Mouse (Mus musculus) spleen, adult 18-20 months (tissue): ENCODE measurements around the gene Serpina6.
"Not testable (repeated sequence)": the region's sequence is repeated elsewhere in the genome, so short reads cannot be mapped to it uniquely, and the experiment has no call there.

Experiments
- DNase-seq, 2 experiments: peaks; one replicate each; pipeline ENCODE4 v3.0.0; 2022; ENCODE audit warnings: mixed read lengths in 2 of 2

The Serpina6 gene

DNA sequence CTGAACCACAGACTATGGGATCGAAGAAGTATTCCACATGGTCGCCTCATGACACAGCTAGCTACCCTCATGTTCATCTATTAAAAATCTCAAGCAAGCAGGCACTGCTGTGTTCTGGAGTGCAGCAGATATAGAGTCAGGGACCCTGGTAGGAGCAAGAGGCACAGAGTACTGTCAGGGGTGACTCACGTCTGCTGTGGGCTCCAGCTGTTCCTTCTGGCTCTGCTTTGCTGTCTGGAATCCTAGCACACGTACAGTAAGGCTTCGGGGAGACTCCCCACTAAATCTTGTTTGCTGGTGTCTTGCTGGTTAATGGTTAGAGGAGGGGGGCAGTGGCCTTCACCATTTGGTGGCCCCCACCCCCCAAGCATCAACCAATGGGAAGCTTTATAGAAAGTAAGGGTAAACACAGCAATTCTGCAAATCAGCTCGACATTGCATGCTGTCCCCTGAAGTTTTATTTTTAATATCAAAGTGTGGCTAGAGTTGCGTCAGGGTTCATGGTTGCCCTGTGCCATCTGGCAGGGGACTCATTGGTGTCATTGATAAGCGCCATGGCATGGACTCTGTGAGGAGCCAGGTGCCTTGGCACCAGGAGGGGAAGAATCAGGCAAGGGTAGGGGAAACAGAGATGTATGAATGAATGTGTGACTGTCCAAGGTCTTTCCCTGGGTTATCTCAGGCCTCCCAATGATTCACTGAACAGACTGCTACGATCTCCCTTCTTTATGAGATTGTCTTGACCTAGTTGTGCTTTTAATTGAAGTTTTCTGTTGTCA, at the start of gene Serpina6:
Gene Serpina6, minus strand, starts transcription at position 365 of the 779 bp plus-strand sequence.
- no peak for DNase-seq

DNA sequence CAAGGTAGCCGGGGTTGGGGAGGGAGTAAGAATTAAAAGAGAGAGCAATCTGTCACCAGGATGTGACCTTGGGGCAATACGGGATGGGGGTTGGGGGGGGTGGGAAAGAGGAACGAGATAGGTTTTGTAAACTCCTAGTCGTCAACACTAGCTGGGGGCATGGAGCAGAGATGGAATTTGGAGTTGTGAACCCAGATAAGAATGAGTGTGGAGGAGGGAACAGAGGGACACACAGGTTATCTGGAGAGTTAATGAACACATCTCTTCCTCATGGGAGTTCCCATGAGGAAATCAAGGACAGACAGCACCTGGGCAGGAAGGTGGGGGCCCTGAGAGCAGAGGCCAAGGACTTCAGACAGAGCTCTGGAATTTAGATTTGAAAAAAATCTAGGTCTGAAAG, 49.1 kb upstream of the Serpina6 start:
- no peak for DNase-seq

DNA sequence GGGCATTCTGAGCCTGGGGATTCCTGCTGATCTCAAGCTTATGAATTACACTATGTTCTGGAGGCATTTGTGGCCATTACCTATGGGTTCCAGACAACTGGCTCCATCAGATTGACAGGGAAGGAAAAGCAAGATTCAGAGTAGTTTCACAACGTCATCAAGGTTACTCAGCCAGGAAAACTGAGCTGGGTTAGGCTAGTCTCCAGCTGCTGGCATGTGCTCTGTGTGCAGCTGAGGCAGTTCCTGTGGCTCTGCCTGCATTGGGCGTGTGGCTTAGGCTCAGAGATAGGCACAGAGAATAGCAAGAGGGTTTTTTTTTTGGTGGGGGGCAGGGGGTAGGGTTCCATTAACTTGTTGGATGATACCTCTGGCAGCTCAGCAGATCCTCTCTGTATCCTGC, 48.5 kb upstream of the Serpina6 start:
- no peak for DNase-seq

DNA sequence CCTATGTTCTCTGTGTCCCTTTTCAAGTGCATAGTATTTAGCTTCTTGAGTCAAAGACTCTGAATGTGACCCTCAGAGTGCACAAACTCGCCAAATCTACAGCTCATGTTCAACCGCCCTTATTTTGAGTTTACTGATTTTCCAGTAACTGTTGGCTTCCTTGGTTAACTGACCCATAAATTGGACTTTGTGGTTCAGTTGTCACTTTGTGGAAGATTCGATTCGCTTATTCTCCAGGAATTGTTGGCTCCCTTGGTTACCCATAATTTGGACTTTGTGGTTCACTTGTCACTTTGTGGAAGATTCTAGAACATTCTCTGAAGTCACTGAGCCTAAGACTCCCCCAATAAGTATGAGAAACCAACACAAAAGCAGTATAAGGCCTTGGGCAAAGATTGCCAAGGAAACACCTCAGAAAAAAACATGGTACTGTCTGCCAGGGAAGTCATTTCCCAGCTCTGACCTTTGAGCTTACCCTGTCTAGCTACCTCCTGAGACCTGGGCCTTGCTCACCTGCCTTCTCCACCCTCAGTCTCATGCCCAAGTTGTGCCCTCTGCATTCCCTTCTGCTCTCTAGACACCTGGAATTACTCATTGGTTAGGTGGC, 43.2 kb upstream of the Serpina6 start:
- no peak for DNase-seq

DNA sequence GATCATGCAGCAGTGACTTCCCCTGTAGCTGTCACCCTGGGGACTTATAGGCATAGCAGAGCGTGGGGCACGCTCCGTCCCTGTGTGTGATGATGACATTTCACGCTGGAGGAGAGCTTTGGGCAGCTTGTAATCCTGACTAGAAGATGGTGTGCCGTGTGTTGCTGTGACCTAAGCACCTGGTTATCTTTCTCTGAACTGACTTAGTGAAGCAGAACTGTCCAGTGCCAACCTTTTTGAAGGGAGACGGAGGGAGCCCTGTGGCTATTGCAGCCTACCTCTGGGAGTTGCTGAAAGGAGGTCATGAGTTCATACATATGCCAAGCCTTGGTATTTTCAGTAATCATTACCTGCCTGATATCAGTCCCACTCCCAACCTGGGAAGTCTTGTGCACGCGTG, 38.4 kb upstream of the Serpina6 start, which contains the start of gene Serpina1f:
Gene Serpina1f, minus strand, starts transcription at position 101 of the 400 bp plus-strand sequence.
- no peak for DNase-seq

DNA sequence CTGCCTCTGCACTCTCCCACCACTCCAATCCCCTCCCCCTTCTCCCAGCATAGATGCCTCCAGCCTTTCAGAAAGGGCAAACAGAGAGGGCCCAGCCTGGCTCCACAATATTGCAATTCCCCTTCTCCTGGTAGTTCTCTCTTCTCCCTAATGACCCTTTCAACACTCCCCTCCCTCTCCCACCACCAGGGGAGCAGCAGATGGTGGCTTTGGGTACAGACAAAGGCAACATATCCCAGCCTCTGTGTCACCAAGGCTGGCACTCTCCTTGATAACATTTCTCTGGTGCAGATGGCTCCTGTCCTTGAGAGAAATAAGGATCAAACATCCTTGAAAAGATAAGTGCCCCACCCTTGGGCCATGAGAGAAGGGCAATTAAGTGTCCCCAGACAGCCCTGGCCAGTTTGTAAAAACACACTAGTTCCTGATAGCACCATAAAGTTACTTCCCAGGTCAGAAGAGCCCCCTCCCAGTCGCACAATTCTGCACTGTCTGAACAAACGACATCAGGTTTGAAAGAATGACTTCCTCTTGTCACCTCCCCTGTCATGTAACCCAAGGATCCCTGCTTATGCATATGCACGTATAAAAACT, 31.3 kb upstream of the Serpina6 start:
- no peak for DNase-seq

DNA sequence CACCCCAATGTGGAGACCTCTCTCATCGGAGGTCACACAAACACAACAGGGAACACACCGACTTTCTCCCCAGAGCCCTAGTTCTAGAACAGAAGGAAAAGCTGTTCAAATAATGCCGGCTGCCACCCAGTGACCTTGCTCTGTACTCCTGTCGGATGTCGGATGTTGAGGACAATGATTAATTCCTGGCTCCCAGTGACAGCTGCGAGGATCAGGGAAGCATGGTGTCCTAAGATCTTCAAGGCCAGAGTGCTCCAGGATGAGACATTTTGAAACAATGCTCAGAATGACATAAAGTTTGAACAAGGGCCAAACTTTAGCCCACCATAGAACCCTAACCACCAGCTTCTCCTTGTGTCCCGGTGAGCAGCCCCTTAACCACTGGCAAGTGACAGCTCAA, 30.0 kb upstream of the Serpina6 start:
- DNase-seq = no peak

DNA sequence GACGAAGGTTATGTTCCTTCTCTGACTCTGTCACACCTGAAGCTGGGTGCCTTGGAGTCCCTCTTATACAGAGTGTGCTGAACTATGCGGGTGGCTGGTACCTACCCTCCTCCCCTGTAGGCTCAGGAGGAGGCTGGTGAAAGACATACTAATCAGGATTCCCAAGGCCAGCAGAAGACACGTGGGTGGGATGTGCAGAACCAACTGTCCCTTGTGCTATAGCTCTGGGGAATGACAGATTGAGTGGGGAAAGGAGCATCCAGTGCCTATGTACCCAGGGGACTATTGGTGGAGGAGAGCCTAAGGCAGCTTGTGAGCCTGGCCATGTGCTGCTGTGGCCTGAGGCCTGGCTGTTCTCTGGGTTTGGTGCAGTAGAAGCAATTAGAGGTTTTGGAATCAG, 29.0 kb upstream of the Serpina6 start:
- no peak for DNase-seq

DNA sequence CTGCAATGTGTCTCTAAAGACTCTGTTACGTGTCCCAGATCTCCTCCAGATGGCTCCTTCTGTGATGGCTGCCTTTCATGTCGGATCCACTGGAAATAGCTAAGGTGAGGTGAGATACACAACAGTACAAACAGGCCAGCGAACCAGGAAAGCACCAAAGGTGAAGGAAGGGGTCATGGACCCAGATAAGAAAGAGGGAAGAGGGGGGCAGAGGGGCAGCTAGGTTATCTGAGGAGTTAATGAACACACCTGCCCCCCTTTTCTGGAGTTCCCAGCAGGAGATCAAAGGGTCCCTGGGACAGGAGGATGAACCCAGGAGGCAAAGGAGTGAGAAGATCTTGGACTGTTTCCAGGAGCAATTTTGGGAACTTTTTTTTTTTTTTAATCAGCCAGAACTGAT, 28.4 kb upstream of the Serpina6 start:
- no peak for DNase-seq

DNA sequence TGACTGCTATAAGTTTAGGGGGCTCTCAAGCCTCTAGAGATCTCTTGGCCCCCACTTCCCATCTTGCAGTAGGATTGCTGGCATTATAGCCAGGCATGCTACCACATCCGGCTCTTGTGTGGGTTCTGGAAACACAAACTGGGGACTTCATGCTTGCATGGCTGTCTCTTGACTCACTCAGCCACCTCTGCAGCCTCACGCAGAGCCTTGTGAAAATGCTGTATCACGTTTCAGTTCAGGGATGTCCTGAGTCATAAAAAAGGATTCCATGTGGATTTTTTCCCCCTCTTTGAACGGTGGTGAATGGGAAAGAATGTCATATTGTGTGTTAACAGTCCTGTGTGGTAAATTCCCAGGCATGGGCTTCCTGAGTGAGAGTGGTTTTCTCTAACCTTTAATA, 26.8 kb upstream of the Serpina6 start:
- DNase-seq = no peak

DNA sequence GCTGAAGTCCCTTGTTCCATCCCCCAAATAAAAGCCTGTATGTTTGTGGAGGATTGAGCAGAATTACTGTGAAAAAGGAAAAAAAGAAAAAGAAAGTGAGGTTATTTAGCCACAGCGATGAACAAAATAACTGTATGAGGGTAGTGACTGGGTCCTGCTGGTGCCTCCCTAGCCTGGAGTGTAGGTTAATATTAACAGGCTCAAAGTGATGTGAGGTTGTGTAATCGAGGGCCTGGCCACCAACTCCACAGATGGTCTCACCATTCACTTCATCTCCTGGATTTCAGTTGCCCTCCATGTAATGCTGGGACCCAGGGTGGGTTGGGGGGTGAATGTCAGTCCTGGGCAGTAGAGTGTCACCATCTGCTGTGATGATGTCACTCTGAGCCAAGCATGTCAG, 24.7 kb upstream of the Serpina6 start:
- DNase-seq = no peak

DNA sequence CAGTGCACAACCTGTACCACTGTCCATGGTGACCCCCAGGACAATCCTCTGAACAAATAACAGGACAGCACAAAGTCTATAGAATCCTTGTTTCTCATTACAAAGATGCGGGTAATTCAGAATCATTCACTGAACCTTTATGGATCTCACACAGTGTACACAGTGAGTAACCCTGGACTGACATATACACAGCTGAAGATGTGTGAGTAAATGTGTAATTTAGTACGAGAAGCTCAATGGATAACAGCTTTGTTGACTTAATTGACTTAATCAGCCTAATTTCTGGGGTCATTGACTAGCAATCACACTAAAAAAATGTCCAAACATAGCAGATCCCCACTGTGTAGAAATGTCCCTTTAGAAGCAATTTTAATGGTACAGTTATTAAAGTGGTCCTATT, 24.2 kb upstream of the Serpina6 start:
- DNase-seq = no peak

DNA sequence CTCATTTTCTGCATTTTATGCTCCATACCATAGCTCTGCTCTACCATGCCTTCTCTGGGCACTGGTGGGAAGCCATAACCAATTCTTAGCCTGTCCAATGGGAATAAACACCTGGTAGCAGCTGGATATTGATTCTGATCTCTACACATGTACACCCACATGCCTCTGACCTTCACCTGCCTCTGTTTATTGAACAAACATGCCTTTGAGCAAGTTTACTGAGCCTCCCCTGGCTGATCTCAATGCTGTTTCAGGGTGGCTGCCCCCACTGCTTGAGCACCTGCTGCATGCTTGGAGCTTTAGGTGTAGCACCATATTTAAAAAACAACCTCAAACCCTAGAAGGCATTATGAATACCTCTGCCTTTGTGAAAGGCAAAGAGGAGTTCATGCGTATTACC, 22.8 kb upstream of the Serpina6 start:
- not testable (repeated sequence) for DNase-seq

DNA sequence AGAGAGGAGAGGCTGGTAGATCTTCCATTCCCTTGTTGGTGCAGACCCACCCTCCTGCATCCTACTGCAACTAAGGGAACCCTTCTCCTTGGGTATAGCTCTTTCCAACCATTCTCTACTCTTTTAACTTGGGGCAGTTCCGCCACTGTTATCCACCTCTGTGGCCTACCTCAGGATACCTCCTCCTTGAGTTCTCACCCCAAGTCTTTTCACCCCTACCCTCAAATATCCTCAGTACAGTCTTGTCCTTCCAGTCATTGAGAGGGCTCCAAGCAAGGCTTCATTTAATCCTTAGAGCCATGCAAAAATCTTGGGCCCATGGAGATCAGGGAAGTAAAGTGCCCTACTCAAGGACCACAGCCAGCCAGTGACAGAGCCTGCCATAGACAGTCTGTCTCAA, 19.0 kb upstream of the Serpina6 start, which contains the start of gene Serpina16:
Gene Serpina16, minus strand, starts transcription at position 101 of the 400 bp plus-strand sequence.
- no peak for DNase-seq

DNA sequence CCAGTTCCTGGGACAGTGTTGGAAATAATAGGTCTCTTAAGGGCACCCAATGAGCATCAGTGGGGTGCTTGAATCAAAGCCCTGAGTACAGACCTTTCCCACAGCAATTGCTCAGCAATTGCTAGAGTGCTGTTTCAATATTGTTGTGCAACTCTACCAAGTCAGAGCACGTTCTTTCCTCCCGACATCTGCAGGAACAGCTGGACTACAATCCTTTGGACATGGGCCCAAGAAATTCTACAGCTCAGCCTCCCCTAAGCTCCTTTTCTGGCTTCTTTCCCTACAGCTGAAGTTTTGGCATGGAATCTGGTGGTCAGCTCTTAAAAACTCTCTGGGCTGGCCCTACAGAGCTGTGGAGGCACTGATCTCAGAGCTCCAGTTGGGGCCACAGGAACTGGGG, 16.2 kb upstream of the Serpina6 start:
- DNase-seq = no peak

DNA sequence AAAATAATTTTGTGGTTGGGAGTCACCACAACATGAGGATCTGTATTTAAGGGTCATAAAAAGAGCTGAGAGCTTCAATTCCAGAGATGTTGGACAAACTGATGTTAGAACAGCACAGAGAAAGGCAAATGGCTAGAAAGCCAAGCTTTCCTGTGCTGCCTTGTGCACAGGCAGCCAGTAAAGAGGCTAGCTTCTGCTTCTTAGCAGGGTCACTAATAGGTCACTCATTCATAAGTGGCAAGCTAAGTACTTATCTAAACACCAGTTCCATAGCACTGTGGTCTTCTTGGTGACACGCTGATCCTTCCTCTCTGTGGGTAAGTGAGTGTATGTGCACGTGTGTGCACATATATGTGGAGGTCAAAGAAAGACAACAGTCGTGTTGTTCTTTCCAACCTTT, 14.5 kb upstream of the Serpina6 start:
- DNase-seq = no peak

DNA sequence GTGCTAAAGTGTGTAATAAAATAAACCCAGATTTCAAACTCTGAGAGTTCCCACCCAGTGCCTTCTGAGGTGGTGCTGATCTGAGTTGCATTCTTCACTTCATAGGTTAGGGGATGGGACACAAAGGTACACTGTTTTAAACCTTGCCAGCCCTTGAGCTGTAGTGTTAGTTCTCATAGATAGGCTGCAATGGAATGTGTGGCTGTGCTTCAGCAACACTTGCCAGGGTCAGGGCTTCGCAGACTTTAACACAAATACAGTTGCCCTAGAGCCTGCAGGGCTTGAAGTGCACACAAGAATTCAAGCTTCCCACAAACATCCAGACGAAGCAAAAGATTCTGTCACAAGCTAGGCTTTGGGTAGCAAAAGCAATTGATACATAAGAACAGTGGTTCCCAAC, 14.0 kb upstream of the Serpina6 start:
- no peak for DNase-seq

DNA sequence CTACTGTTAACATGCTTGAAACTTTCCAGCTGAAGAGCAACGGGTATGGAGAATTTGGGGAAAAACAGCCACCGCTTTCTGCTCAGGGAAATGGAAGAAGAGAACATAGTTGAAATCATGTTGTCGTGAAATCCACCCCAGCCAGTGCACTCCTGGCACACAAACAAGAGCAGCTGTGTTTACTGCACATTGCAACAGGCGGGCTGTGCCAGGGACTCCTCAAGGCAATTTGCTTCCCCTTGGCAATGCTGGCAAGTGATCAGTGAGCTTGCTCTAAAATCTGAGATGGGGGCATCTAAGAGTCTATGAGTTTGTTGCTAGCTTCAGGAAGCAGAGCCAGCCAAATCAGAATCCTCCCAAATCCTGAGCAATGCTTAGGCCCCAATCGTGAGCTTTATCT, 13.3 kb upstream of the Serpina6 start:
- DNase-seq = no peak

DNA sequence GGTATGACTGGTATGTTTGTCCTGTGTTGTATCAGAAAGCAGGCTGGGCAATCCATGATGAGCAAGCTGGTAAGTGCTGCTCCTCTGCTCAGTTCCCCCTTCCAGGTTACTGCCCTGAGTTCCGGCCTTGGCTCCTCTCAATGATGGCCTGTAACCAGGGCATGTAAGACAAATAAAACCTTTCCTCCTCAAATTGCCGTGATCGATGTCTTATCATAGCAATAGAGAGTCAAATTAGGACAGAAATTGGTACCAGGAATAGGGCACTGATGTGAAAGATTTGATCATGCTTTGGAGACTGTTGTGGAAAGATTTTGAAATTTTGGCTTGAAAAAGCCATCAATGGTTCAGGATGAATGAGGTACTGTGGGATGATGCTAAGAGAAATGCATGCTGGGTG, 8.3 kb upstream of the Serpina6 start:
- DNase-seq = no peak

DNA sequence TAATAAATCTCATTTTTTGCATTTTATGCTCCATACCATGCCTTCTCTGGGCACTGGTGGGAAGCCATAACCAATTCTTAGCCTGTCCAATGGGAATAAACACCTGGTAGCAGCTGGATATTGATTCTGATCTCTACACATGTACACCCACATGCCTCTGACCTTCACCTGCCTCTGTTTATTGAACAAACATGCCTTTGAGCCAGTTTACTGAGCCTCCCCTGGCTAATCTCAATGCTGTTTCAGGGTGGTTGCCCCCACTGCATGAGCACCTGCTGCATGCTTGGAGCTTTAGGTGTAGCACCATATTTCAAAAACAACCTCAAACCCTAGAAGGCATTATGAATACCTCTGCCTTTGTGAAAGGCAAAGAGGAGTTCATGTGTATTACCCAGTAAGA, 5.0 kb upstream of the Serpina6 start:
- not testable (repeated sequence) for DNase-seq

DNA sequence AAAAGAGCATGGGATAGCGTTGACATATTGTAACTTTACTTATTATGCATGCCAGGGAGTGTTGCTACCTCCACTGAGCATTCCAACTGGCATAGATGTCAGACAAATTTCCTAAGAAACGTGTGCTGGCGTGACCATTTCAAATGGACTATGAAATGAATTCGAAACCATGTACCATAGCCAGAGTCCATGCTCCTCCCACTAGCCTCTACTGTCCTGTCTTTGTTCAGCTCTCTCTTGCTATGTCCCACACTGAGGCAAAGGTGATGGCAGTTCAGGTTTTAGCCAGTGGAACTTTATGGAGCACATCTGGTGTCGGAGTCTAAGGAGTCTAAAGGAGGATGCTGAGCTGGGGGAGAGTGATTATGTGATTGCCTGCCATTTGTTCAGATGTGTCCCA, 3.1 kb upstream of the Serpina6 start:
- DNase-seq = no peak

DNA sequence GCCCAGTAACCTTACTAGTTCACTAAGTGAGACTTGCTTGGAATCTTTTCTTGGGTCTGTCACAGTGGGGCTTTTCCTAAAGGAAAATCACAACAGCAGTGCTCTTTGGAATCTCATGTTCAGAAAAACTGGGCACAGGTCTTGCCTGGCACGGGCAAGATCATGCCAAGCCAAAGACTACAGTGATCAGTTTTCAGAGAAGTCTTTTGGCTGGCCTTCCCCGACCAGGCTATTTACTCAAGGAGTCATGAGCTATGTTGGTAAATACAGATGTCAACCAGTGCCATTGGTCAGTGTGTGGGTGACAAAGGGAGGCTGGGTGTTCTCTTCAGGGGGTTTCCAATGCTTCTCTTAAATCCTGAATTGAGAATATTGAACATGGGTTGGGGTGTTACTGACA, 2.2 kb upstream of the Serpina6 start:
- no peak for DNase-seq

DNA sequence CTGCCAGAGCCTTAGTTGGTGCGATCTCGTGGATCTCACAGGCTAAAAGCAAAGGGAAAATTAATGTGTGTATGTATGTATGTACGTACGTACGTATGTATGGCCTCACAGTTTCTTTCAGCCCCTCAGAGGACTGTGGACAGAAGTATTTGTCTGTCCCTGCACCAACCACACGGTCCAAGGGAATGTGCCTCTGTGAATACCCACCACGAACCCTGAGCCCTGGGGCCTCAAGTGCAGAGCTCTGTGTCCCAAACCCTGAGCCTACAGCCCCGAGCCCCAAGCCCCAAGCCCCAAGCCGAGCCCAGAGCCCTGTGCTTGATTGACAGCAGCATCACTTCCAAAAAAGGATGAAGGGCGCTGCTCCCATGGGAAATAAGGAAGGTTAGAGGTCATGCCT, 979 bp upstream of the Serpina6 start:
- no peak for DNase-seq
